Mouse (Mus musculus) embryonic stem cell, embryonic (primary cell): Measurements from ENCODE around the gene Ppp1cc.
"Not testable (repeated sequence)": the region's sequence is repeated elsewhere in the genome, so short reads cannot be mapped to it uniquely, and the experiment has no call there.

Experiments
- CTCF ChIA-PET, 4 experiments: fragments of 300-600 bp in 2 of 4; fragments of 350-600 bp in 2 of 4; sonication (Branson Sonifier 250); formaldehyde crosslinking; loops; one replicate each; lab custom pipeline; 2022; ENCODE audit warnings: inconsistent platforms in 2 of 4; lab: Charles Lee
- POLR2A ChIA-PET, 4 experiments: fragments of 300-600 bp in 2 of 4; fragments of 350-600 bp in 2 of 4; sonication (Branson Sonifier 250); formaldehyde crosslinking; loops; one replicate each; lab custom pipeline; 2022; ENCODE audit warnings: antibody characterized with exemption in 4 of 4, inconsistent platforms in 1 of 4; lab: Charles Lee

Ppp1cc gene

GRCm38 (mm10) chr5:122132167-122133049 lies 25.7 kb upstream of the Ppp1cc start:
- POLR2A ChIA-PET, result interaction anchor here in 3 of 4 experiments (0.5 to 8.4 kb wide), 51 partner anchors 9 to 1000 kb away, joined by 3 to 99 read pairs (median 4); partner anchors contain the start of genes Ppp1cc (in 3 of the 3), Ccdc63 (in 2 of the 3), Rad9b (in 2 of the 3) and Vps29 (in 2 of the 3)
- CTCF ChIA-PET, result interaction anchor here (0.6 to 7.6 kb wide), 60 partner anchors 9 to 1568 kb away, joined by 3 to 118 read pairs (median 5); partner anchors contain the start of genes Ccdc63 (in 2 of the 4), Ppp1cc (in 2 of the 4) and Tctn1 (in 1 of the 4)

GRCm38 (mm10) chr5:122133050-122133389 lies 25.1 kb upstream of the Ppp1cc start:
- CTCF ChIA-PET, result interaction anchor here in 3 of 4 experiments (0.7 to 7.6 kb wide), 12 partner anchors 12 to 247 kb away, joined by 3 to 118 read pairs (median 10); partner anchors contain the start of gene Ccdc63 (in 1 of the 3)
- POLR2A ChIA-PET, result interaction anchor here in 2 of 4 experiments (1.0 to 8.4 kb wide), 16 partner anchors 11 to 221 kb away, joined by 3 to 99 read pairs (median 6); partner anchors contain the start of genes Ppp1cc (in 2 of the 2), Ccdc63 (in 1 of the 2), Rad9b (in 1 of the 2) and Tctn1 (in 1 of the 2)

- POLR2A ChIA-PET, result interaction anchor here in 3 of 4 experiments (0.5 to 8.4 kb wide), 11 partner anchors 9 to 130 kb away, joined by 3 to 99 read pairs (median 6); partner anchors contain the start of genes Ccdc63 (in 1 of the 3), Ppp1cc (in 1 of the 3) and Tctn1 (in 1 of the 3)
- CTCF ChIA-PET, result interaction anchor here (0.6 to 7.6 kb wide), 9 partner anchors 9 to 692 kb away, joined by 3 to 118 read pairs (median 4); partner anchors contain the start of gene Ccdc63 (in 1 of the 4)
Observed at GRCm38 (mm10) chr5:122134395-122135289, 23.4 kb upstream of the Ppp1cc start.

- POLR2A ChIA-PET, result interaction anchor here in 3 of 4 experiments (0.5 to 8.4 kb wide), 13 partner anchors 9 to 129 kb away, joined by 3 to 99 read pairs (median 4); partner anchors contain the start of genes Ccdc63 (in 1 of the 3) and Tctn1 (in 1 of the 3)
- CTCF ChIA-PET, result interaction anchor here (0.6 to 7.6 kb wide), 8 partner anchors 8 to 693 kb away, joined by 3 to 118 read pairs (median 4); partner anchors contain the start of gene Ccdc63 (in 1 of the 4)
Observed at GRCm38 (mm10) chr5:122135290-122135882, 22.7 kb upstream of the Ppp1cc start.

GRCm38 (mm10) chr5:122136508-122137408 lies 21.3 kb upstream of the Ppp1cc start:
- ChIA-PET CTCF (interaction anchor here in 3 of 4 experiments (0.6 to 0.7 kb wide), 3 partner anchors 109 to 927 kb away, joined by 4 to 7 read pairs (median 5); partner anchors contain the start of gene Tctn1 (in 1 of the 3)), POLR2A (interaction anchor here in 3 of 4 experiments (0.6 to 8.4 kb wide), 18 partner anchors 8 to 212 kb away, joined by 3 to 99 read pairs (median 4); partner anchors contain the start of genes Ppp1cc (in 1 of the 3) and Tctn1 (in 1 of the 3))

GRCm38 (mm10) chr5:122138856-122139255 lies 19.2 kb upstream of the Ppp1cc start:
- ChIA-PET CTCF (no interaction called here), POLR2A (interaction anchor here in 2 of 4 experiments (0.9 to 8.4 kb wide), 8 partner anchors 7 to 71 kb away, joined by 3 to 99 read pairs (median 4); no protein-coding TSS in a partner anchor)

GRCm38 (mm10) chr5:122139771-122140170 lies 18.3 kb upstream of the Ppp1cc start:
- POLR2A ChIA-PET, result interaction anchor here in 2 of 4 experiments (0.9 to 1.8 kb wide), 3 partner anchors 11 to 63 kb away, joined by 3 to 5 read pairs (median 3); no protein-coding TSS in a partner anchor
- CTCF ChIA-PET, result not testable (repeated sequence)

- ChIA-PET POLR2A (interaction anchor here in 3 of 4 experiments (0.5 to 8.6 kb wide), 7 partner anchors 9 to 342 kb away, joined by 3 to 116 read pairs (median 4); partner anchors contain the start of gene Ppp1cc (in 1 of the 3)), CTCF (interaction anchor here in 3 of 4 experiments (0.6 to 9.0 kb wide), 3 partner anchors 9 to 667 kb away, joined by 4 to 118 read pairs (median 8); no protein-coding TSS in a partner anchor)
Observed at GRCm38 (mm10) chr5:122140723-122141122, 17.4 kb upstream of the Ppp1cc start, which contains the start of gene Ccdc63. Gene Ccdc63 (minus strand): TSS chr5:122140823.

- ChIA-PET POLR2A (interaction anchor here (0.6 to 9.4 kb wide), 20 partner anchors 7 to 864 kb away, joined by 3 to 132 read pairs (median 4); partner anchors contain the start of genes Ppp1cc (in 3 of the 4), Adam1a (in 1 of the 4) and Gm42878 (in 1 of the 4)), CTCF (interaction anchor here (0.6 to 9.0 kb wide), 44 partner anchors 7 to 1541 kb away, joined by 3 to 118 read pairs (median 3); partner anchors contain the start of genes Ppp1cc (in 1 of the 4) and Sh2b3 (in 1 of the 4))
Observed at GRCm38 (mm10) chr5:122142230-122142992, 15.7 kb upstream of the Ppp1cc start.

GRCm38 (mm10) chr5:122143543-122143942 lies 14.5 kb upstream of the Ppp1cc start:
- ChIA-PET POLR2A (interaction anchor here in 3 of 4 experiments (0.6 to 9.4 kb wide), 13 partner anchors 8 to 183 kb away, joined by 3 to 132 read pairs (median 10); partner anchors contain the start of gene Ppp1cc (in 3 of the 3)), CTCF (interaction anchor here (0.5 to 9.0 kb wide), 17 partner anchors 8 to 429 kb away, joined by 3 to 118 read pairs (median 4); partner anchors contain the start of genes Ppp1cc (in 1 of the 4) and Tctn1 (in 1 of the 4))

GRCm38 (mm10) chr5:122144825-122145224 lies 13.3 kb upstream of the Ppp1cc start:
- POLR2A ChIA-PET, result interaction anchor here (0.5 to 9.4 kb wide), 33 partner anchors 8 to 209 kb away, joined by 3 to 132 read pairs (median 5); partner anchors contain the start of genes Ppp1cc (in 4 of the 4), Rad9b (in 1 of the 4), Tctn1 (in 1 of the 4) and Vps29 (in 1 of the 4)
- CTCF ChIA-PET, result interaction anchor here (0.6 to 9.0 kb wide), 13 partner anchors 10 to 664 kb away, joined by 3 to 118 read pairs (median 6); partner anchors contain the start of gene Tctn1 (in 1 of the 4)

GRCm38 (mm10) chr5:122145381-122146055 lies 12.6 kb upstream of the Ppp1cc start:
- ChIA-PET POLR2A (interaction anchor here (0.5 to 9.4 kb wide), 47 partner anchors 9 to 302 kb away, joined by 3 to 132 read pairs (median 4); partner anchors contain the start of genes Ppp1cc (in 4 of the 4), Tctn1 (in 2 of the 4), Fam216a (in 1 of the 4) and Rad9b (in 1 of the 4)), CTCF (interaction anchor here (0.6 to 9.0 kb wide), 21 partner anchors 10 to 400 kb away, joined by 3 to 118 read pairs (median 5); partner anchors contain the start of gene Tctn1 (in 1 of the 4))

- ChIA-PET CTCF (interaction anchor here (0.6 to 9.0 kb wide), 19 partner anchors 9 to 401 kb away, joined by 3 to 118 read pairs (median 4); partner anchors contain the start of gene Tctn1 (in 1 of the 4)), POLR2A (interaction anchor here (0.6 to 9.4 kb wide), 39 partner anchors 9 to 992 kb away, joined by 3 to 132 read pairs (median 6); partner anchors contain the start of genes Ppp1cc (in 4 of the 4), Fam216a (in 1 of the 4) and Tctn1 (in 1 of the 4))
Observed at GRCm38 (mm10) chr5:122146056-122146580, 12.0 kb upstream of the Ppp1cc start.
